Comparison of ENCODE assay signal across 18 mouse cellular contexts in genomic region chr1:61736550-61736949, GRCm38 (mm10).
"Had no signal": no experiment of that assay in that cellular context is flagged by ENCODE, and none has a peak within 500 bp of the region (broad histone marks: within the 10 kb centered on the region; RNA-seq: fewer than 3 reads in every experiment).

No protein-coding gene starts in this region.

- H3K27ac ChIP-seq: hindbrain, embryonic 15.5 days; kidney, postnatal 0 days; layer of hippocampus, adult 2 months; liver, embryonic 12.5 days; macrophage; midbrain, embryonic 12.5 days; neural tube, embryonic 13.5 days had no signal

- H3K9ac ChIP-seq: hindbrain, embryonic 15.5 days; liver, embryonic 12.5 days; lung, embryonic 14.5 days; midbrain, embryonic 12.5 days; neural tube, embryonic 13.5 days; stomach, embryonic 15.5 days had no signal

- H3K4me2 ChIP-seq: hindbrain, embryonic 15.5 days; liver, embryonic 12.5 days; lung, embryonic 14.5 days; midbrain, embryonic 12.5 days; neural tube, embryonic 13.5 days; stomach, embryonic 15.5 days had no signal

- H3K27me3 ChIP-seq: hindbrain, embryonic 15.5 days; liver, embryonic 12.5 days; midbrain, embryonic 12.5 days; neural tube, embryonic 13.5 days; stomach, embryonic 15.5 days had no signal

- H3K36me3 ChIP-seq: hindbrain, embryonic 15.5 days; liver, embryonic 12.5 days; midbrain, embryonic 12.5 days; neural tube, embryonic 13.5 days; stomach, embryonic 15.5 days had no signal

- H3K4me3 ChIP-seq: hindbrain, embryonic 15.5 days; layer of hippocampus, adult 2 months; liver, embryonic 12.5 days; midbrain, embryonic 12.5 days; myocyte; neural tube, embryonic 13.5 days; stomach, embryonic 15.5 days had no signal

- H3K9me3 ChIP-seq: hindbrain, embryonic 15.5 days; liver, embryonic 12.5 days; midbrain, embryonic 12.5 days; neural tube, embryonic 13.5 days; stomach, embryonic 15.5 days had no signal

- H3K4me1 ChIP-seq: hindbrain, embryonic 15.5 days; liver, embryonic 12.5 days; midbrain, embryonic 12.5 days; neural tube, embryonic 13.5 days; stomach, embryonic 15.5 days had no signal

- ATAC-seq: liver, embryonic 12.5 days; lung, postnatal 0 days; midbrain, embryonic 16.5 days had no signal

- DNase-seq: layer of hippocampus, adult 9-11 months; lung, embryonic 14.5 days; retina, postnatal 1 day; right cerebral cortex, postnatal 25 days; spleen, adult 18-20 months; thymus, adult 2 months; thymus, postnatal 14 days had no signal
